Mouse (Mus musculus): ENCODE results near the gene Ces1e. TPM values are rescaled to one million over a fixed set of nuclear protein-coding genes. Genes with fewer than 3 reads are reported as not detected.

Gene Ces1e
- total RNA-seq, 2 experiments from 2014 or later: not detected

DNA sequence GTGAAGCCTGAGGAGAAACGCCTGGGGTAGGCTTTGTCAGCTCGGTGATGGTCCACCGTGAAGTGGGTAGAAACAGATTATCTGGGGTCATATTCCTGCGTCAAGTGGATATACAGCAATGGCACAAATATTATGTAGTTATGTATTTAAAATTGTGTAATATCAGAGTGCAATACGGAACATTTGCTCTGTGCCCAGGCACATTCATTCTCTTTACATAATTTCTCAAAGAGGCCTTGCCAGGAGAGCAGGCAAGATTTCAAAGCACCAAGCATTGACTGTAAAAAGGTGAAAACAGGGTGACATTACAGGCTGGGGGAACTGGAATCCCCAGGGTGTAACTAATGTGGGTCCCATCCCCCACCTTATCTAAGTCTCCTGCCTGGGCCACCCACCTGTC, 33.0 kb downstream of the Ces1e start:
- DNase-seq (ENCODE audit: low spot score in 2 of 2): no peak
- intact Hi-C loops (cut with DNase I): no loop called here

DNA sequence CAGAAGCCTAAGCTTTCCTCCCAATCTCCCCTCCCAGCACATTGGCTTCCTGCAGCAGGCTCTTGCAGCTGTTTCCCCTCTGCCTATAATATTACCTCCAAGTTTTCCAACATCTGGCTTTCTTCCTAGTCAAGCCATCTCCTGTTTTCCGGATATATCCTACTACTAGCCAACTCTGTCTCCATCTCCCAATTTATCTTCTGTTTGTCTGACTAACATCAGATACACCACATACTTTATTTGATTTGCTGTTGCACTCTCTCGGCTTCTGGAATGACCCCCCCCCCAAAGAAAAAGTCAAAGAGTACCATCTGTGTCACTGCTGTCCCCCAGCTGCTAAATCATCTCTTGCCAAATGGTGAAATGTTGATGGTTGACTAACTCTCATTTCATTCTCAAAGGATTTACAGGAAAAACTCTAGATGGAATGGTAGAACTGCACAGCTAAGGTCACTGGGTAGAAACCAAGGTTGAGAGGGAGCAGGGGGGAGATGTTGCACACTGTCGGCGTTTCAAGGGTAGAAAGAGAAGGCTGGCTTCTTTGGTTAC, 48.8 kb downstream of the Ces1e start:
- no peak for DNase-seq (ENCODE audit: low spot score in 2 of 2)

DNA sequence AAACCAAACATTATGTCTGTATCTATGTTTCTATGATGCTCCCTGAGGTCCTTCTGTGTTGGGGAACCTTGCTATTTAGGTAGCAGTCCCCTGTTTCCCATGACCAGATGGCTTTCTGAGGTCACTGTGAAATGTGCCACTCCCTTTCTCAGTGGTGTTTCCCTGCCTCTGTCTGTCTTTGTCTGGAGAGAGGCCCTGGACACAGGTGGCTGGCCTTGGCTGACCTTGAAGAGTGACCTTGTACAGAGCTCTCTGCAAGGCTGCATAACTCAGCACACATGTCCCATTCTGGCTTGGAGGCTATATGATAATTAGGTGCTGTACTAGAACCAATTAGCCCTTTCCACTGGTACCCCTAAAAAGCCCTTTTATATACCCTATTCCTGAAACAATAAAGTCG, 52.8 kb downstream of the Ces1e start:
- intact Hi-C loops (cut with DNase I): no loop called here
- no peak for DNase-seq (ENCODE audit: low spot score in 2 of 2)

More for the DNA sequence above, 48.8 kb downstream of the Ces1e start:
- intact Hi-C loops (cut with DNase I): no loop called here

DNA sequence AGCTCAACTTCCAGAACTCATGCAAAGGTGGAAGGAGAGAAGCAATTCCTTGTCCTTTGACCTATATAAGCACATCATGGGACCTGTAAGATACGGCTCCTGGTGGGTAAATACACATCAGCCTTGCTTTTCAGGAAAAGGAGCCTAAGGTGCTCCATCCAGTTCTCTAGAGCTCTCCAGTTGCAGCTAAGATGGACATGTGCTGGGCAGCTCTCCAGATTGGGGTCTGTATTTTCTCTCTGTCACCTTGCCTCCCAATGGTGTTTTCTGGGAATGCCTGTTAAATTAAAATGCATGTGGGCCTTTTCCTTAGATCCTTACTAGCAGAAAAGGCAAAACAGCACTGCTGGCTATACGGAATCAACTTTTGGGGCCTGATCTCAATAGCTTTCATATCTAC, 54.9 kb downstream of the Ces1e start:
- no peak for DNase-seq (ENCODE audit: low spot score in 2 of 2)
- intact Hi-C loops (cut with DNase I): no loop called here

DNA sequence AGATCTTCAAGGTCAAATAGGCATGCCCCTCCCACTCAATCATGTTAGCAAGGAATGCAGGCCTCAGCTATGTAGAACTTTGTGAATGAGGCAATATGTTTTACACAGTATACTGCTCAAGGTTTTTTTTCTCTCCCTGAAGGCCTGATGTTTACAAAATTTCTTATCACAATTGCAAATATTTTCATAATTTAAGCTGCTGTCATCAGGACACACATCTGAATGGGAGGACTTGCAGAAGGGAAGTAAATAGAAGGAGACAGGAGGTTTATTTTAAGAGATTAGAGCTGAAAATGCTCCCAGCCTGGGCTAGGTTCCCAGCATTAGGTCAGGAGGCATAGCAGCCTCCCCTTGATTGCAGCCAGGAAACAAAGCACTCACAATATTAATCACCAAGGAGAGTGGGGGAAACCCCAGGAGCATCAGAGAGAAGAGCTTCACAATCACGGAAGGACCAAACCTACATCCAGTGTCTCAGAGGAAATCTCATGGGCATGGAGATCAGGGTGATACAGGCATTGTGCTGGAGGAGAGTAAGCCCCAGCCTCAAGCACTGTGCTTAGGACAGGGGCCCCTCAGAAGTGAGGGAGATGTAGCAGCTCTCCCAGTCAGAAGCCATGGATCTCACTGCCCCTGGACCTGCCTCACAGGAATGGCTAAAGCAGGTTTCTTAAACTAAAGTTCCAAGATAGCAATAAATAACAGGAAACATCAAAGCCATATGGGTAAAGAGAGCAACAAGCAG, 57.4 kb downstream of the Ces1e start:
- intact Hi-C loops (cut with DNase I): no loop called here
- DNase-seq (ENCODE audit: low spot score in 2 of 2): no peak

DNA sequence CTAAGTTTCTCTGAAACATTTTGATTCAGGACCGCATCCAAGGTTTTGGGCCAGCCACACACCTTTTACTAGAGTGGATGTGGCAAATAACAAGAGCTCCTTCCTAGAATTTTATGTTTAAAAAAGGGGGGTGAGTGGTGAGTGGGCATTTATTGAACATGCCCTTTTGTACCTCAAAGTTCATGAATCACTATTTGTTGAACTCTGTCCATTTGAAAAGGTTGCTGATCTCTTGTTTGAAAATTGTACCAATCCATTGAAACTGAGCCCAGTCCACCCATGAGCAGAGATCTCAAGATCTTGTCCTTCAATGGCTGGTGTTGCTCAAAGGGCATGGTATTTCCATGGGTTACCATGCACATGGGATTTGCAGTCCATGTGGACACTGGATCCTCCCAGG, 66.1 kb downstream of the Ces1e start:
- intact Hi-C loops (cut with DNase I): no loop called here
- no peak for DNase-seq (ENCODE audit: low spot score in 2 of 2)

DNA sequence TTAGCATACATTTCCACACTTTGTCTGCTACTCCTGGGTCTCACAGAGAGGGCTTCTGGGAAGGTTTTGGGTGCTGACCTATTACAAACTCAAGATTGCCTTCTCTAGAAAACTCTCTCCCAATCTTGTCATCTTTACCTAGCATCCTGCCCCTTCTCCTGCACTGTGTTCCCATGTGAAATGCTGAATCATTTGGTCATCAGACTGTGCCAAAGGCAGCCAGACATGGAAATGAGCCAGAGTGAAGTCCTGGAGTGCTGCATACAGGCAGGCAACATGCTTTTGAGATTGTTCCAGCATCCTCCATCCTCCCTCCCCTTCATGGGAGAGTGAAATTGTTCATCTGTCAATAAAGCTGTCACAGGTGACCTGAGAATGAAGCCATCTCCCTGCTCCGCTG, 78.0 kb downstream of the Ces1e start:
- no peak for DNase-seq (ENCODE audit: low spot score in 2 of 2)
- intact Hi-C loops (cut with DNase I): no loop called here

Other genes starting within 250 kb of the Ces1e start
- gene Ces1a, start 181.4 kb downstream of the Ces1e start, total RNA-seq (2021): under 1 TPM in 1 of 2 experiments, not detected in 1; 0.17 TPM
- not detected for gene Ces1b, start 149.6 kb downstream of the Ces1e start, total RNA-seq (2021)
- not detected for gene Ces1c, start 98.3 kb downstream of the Ces1e start, total RNA-seq (2021)
- gene Ces1d, start 31.8 kb downstream of the Ces1e start, total RNA-seq (2021): not detected
- not detected for gene Ces1f, start 50.1 kb upstream of the Ces1e start, total RNA-seq (2021)
- not detected for gene Ces1g, start 107.7 kb upstream of the Ces1e start, total RNA-seq (2021)
- gene Ces1h, start 150.1 kb upstream of the Ces1e start, total RNA-seq (2021): not detected